Mouse (Mus musculus) kidney, embryonic 16.5 days (tissue): Measurements from ENCODE around the gene Ube2q2. TPM values are rescaled to one million over a fixed set of nuclear protein-coding genes. Genes with fewer than 3 reads are reported as not detected.

Source experiments
- ATAC-seq: fragments of 200-750 bp; cut with Nextera tagmentation; 2 replicates; pipeline ENCODE4 v1.8.0; 2017; ENCODE audit warnings: moderate TSS enrichment; ENCODE audit not compliant: low FRiP score, low TSS enrichment
- H3K27ac ChIP-seq: fragments of 300-500 bp; sonication (generic); 2 replicates; pipeline ENCODE4 v1.5.1; 2014; ENCODE audit warnings: low read length
- H3K27me3 ChIP-seq: fragments of 300-500 bp; sonication (generic); 2 replicates; pipeline ENCODE4 v1.6.1; 2014; ENCODE audit warnings: low read length, control low read depth, mixed read lengths; ENCODE audit not compliant: insufficient read depth
- H3K36me3 ChIP-seq: fragments of 300-500 bp; sonication (generic); 2 replicates; pipeline ENCODE4 v1.6.1; 2014; ENCODE audit warnings: low read length, control low read depth, mixed read lengths; ENCODE audit not compliant: insufficient read depth
- H3K4me1 ChIP-seq: fragments of 300-500 bp; sonication (generic); 2 replicates; pipeline ENCODE4 v1.6.1; 2014; ENCODE audit warnings: low read length, control low read depth, mixed read lengths; ENCODE audit not compliant: insufficient read depth
- H3K4me2 ChIP-seq: fragments of 300-500 bp; sonication (generic); replicated peaks from 2 replicates; pipeline ENCODE4 v1.6.1; 2014; ENCODE audit warnings: low read depth, low read length
- H3K4me3 ChIP-seq: fragments of 300-500 bp; sonication (generic); 2 replicates; pipeline ENCODE4 v1.5.1; 2014; ENCODE audit warnings: mild to moderate bottlenecking, low read length
- H3K9ac ChIP-seq: fragments of 300-500 bp; sonication (generic); replicated peaks from 2 replicates; pipeline ENCODE4 v1.6.1; 2014; ENCODE audit warnings: low read length
- H3K9me3 ChIP-seq: fragments of 300-500 bp; sonication (generic); 2 replicates; pipeline ENCODE4 v1.6.1; 2016; ENCODE audit warnings: low read length, control low read depth
- whole genome bisulfite sequencing: fragments of 180-500 bp; shearing (Covaris S2); extraction: QIAGEN DNeasy Blood & Tissue Kit; methylation state at CpG from one replicate; pipeline ENCODE4 v1.1.7; 2014; 5-methylcytosine and 5-hydroxymethylcytosine counted together
- polyA plus RNA-seq: library from polyadenylated mRNA; unstranded; fragments of >200 nt; fragmentation: Nextera tagmentation; extraction: Ambion mirVana; gene quantifications from 2 replicates; pipeline ENCODE4 v1.2.1, GENCODE M21; 2015

The Ube2q2 gene
- polyA plus RNA-seq, 1 experiment from 2014 or later, result 29.2 TPM

- no peak overlapping the region for H3K9ac ChIP-seq
- no peaks in the 10 kb centered on the region for H3K4me1 ChIP-seq
- no peak overlapping the region for H3K4me2 ChIP-seq
- WGBS, result 75% methylated on average over 7 of the region's 7 CpGs
- no peaks in the 10 kb centered on the region for H3K9me3 ChIP-seq
- no peak overlapping the region for H3K27ac ChIP-seq
- no peak for ATAC-seq
- H3K4me3 ChIP-seq, result no peak overlapping the region
- H3K27me3 ChIP-seq, result no peaks in the 10 kb centered on the region
- H3K36me3 ChIP-seq, result no peaks in the 10 kb centered on the region
Measured at GRCm38 (mm10) chr9:55125735-55126134, 22.9 kb upstream of the Ube2q2 start.

DNA sequence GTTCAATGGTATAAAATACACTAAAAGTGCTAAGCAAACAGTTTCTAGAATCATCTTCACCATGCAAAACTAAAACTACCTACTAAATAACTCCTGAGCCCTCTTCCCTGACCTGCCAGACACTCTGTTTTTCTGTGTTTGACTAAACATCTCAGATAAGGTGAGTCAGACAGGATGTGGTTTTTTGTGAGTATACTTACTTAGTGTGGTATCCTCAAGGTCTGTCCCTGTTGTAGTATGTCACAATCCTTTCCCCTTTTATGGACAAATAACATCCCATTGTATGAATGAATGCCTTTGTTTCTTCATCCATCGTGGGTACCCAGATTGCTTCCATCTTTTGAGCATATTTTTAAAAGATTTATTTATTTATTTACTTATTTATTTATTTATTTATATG is 22.4 kb upstream of the Ube2q2 start:
- Histone ChIP-seq H3K9ac (no peak overlapping the region), H3K27ac (no peak overlapping the region), H3K9me3 (no peaks in the 10 kb centered on the region), H3K27me3 (no peaks in the 10 kb centered on the region), H3K4me2 (no peak overlapping the region), H3K4me3 (no peak overlapping the region), H3K36me3 (no peaks in the 10 kb centered on the region), H3K4me1 (no peaks in the 10 kb centered on the region)
- ATAC-seq, result no peak
- WGBS, result 87% methylated on average over 1 of the region's 1 CpGs

- no peak for ATAC-seq
- no peaks in the 10 kb centered on the region for H3K27me3 ChIP-seq
Measured at GRCm38 (mm10) chr9:55131851-55132250, 16.8 kb upstream of the Ube2q2 start.

DNA sequence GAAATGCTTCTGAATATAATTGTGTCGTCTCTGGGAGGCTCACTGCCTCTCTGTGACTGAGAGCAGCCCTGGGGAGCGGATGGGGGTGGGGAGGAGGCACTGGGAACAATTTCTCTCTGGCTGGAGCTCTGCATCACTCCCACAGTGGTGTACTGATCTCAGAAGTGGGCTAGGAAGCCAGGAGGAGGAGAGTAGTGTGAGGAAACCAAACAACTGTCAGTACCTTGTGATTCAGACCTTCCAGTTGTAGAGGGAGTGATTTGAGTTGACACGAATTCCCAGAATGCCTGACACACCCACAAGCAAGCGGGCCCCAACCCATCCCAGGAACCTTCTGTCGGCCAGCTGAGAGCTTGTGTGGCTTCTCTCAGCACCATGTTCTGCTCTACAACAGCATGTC is 12.1 kb upstream of the Ube2q2 start:
- ATAC-seq, result no peak
- H3K27me3 ChIP-seq, result no peaks in the 10 kb centered on the region
- WGBS, result 41% methylated on average over 5 of the region's 5 CpGs
- no peak overlapping the region for H3K27ac ChIP-seq
- no peak overlapping the region for H3K4me2 ChIP-seq
- no peaks in the 10 kb centered on the region for H3K9me3 ChIP-seq
- no peak overlapping the region for H3K4me3 ChIP-seq
- no peaks in the 10 kb centered on the region for H3K36me3 ChIP-seq
- H3K4me1 ChIP-seq, result no peaks in the 10 kb centered on the region
- H3K9ac ChIP-seq, result no peak overlapping the region

More at GRCm38 (mm10) chr9:55131851-55132250, 16.8 kb upstream of the Ube2q2 start:
- no peak overlapping the region for H3K4me2 ChIP-seq
- no peaks in the 10 kb centered on the region for H3K9me3 ChIP-seq
- H3K4me1 ChIP-seq, result no peaks in the 10 kb centered on the region
- no peaks in the 10 kb centered on the region for H3K36me3 ChIP-seq
- no peak overlapping the region for H3K27ac ChIP-seq
- H3K4me3 ChIP-seq, result no peak overlapping the region
- no peak overlapping the region for H3K9ac ChIP-seq

DNA sequence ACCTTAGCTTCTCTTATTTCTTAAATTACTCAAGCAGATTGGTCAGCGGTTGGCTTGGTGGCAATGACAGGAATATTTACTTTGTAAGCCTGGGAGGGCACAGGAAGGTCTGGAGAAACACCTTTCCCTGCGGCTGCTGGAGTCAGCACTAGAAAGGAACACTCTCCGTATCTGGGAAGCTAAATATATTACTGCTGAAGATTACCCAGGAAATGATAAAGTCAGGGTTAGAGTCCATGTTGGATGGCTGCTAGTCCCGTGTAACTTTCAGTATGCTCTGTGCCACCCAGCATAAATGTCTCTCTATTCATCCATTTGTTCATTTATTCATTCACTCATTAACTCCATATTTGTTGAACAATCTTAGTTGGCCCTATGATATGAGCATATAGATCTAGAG is 11.5 kb upstream of the Ube2q2 start:
- 62% methylated on average over 4 of the region's 4 CpGs for WGBS
- Histone ChIP-seq H3K36me3 (no peaks in the 10 kb centered on the region), H3K9ac (no peak overlapping the region), H3K4me1 (no peaks in the 10 kb centered on the region), H3K27me3 (no peaks in the 10 kb centered on the region), H3K27ac (no peak overlapping the region), H3K4me3 (no peak overlapping the region), H3K9me3 (no peaks in the 10 kb centered on the region), H3K4me2 (no peak overlapping the region)
- ATAC-seq, result no peak

DNA sequence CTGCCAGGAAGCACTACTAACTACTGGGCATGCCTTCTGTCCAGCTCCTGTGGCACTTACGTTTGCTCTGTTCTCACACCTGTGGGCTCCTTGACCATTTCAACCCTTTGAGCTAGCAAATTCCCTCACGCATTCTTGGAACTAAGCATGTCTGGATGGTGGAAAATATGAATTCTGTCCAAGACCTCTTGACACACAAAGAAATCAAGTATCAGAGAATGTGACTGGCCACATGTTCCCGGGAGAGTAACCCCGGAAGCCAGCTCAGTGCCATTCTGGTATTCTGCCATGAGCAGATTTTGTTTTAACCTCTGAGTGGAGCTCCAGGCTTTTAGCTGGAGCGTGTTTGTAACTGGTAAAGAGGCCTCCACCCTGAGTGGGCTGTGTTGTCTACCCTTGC is 8.7 kb upstream of the Ube2q2 start:
- H3K27me3 ChIP-seq, result no peaks in the 10 kb centered on the region
- ATAC-seq, result no peak
- H3K4me2 ChIP-seq, result no peak overlapping the region
- WGBS, result 80% methylated on average over 5 of the region's 5 CpGs
- no peaks in the 10 kb centered on the region for H3K4me1 ChIP-seq
- no peaks in the 10 kb centered on the region for H3K36me3 ChIP-seq
- no peak overlapping the region for H3K27ac ChIP-seq
- no peaks in the 10 kb centered on the region for H3K9me3 ChIP-seq
- H3K4me3 ChIP-seq, result no peak overlapping the region
- H3K9ac ChIP-seq, result no peak overlapping the region

DNA sequence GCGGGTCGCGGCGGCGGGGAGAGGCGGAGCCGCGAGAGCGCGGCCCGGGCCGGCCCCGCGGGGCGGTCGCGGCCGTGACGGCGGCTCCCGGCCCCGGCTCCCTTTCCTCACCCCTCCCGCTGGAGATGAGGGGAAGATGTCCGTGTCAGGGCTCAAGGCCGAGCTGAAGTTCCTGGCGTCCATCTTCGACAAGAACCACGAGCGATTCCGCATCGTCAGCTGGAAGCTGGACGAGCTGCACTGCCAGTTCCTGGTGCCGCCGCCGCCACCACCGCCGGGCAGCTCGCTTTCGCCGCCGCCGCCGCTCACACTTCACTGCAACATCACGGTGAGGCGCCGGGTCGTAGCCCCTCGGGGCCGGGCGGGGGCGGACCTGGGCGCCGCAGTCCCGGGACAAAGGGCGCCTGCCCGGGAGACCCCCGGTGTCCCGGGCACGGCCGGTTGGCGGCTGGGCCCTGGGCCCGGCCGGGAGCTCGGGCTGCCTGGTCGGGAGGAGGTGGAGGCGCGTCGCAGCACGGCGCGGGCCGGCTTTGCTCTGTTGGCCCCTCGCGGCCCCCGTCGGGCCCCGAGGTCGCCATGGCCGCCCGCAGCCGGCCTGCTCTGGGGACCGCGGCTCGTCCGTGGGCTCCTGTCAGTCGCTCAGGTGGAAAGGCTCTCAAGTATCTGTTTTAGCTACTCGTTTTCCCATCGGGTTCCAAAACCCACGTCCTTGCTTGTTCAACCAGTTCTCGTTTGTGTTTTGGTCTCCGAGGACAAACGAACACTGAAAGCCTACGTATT is 1.0 kb downstream of the Ube2q2 start:
- Histone ChIP-seq H3K27ac (peak overlapping the region; percentile 73), H3K27me3 (no peaks in the 10 kb centered on the region), H3K4me2 (peak overlapping the region; percentile 81), H3K9ac (peak overlapping the region; percentile 93), H3K4me1 (peaks cover 16% of the 10 kb centered on the region), H3K36me3 (no peaks in the 10 kb centered on the region), H3K9me3 (no peaks in the 10 kb centered on the region), H3K4me3 (peak overlapping the region; percentile 86)
- under 1% methylated on average over 83 of the region's 93 CpGs for WGBS
- peak; percentile 80 for ATAC-seq

DNA sequence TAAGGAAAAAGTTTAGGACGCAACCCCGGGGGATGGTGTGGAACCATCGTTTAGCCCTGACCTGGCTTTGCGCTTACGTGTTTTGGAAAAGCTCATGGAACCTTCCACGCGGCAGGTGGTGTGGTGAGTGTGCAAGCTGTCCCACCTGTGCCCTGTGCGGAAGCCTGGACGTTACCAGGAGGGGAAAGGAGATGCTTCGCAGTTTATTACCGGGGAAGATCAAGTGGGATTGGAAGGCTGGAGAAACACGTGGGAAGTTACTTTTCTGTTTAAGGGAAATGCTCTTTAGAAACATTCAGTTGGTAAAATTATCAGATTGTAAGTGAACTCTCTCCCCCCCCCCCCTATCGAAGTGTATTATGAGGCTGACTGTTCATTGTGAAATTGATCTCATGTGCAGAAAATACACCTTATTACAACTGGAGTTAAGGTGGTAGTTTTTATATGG is 1.6 kb downstream of the Ube2q2 start:
- Histone ChIP-seq H3K4me1 (peaks cover 16% of the 10 kb centered on the region), H3K4me2 (peak overlapping the region; percentile 81), H3K4me3 (peak overlapping the region; percentile 86), H3K27me3 (no peaks in the 10 kb centered on the region), H3K9me3 (no peaks in the 10 kb centered on the region), H3K27ac (no peak overlapping the region), H3K36me3 (no peaks in the 10 kb centered on the region), H3K9ac (peak overlapping the region; percentile 93)
- no peak for ATAC-seq
- 0% methylated on average over 13 of the region's 13 CpGs for WGBS

GRCm38 (mm10) chr9:55151096-55151495 is 2.4 kb downstream of the Ube2q2 start:
- Histone ChIP-seq H3K36me3 (no peaks in the 10 kb centered on the region), H3K9me3 (no peaks in the 10 kb centered on the region), H3K27ac (no peak overlapping the region), H3K4me3 (no peak overlapping the region; the same call in 1 of the 2 replicates), H3K4me1 (peaks cover 16% of the 10 kb centered on the region), H3K4me2 (peak overlapping the region; percentile 81), H3K9ac (no peak overlapping the region), H3K27me3 (no peaks in the 10 kb centered on the region)
- ATAC-seq, result no peak

- H3K4me3 ChIP-seq, result no peak overlapping the region
- no peaks in the 10 kb centered on the region for H3K9me3 ChIP-seq
- H3K4me2 ChIP-seq, result no peak overlapping the region
- peaks cover 16% of the 10 kb centered on the region for H3K4me1 ChIP-seq
- no peak overlapping the region for H3K27ac ChIP-seq
- WGBS, result 55% methylated on average over 5 of the region's 5 CpGs
- no peaks in the 10 kb centered on the region for H3K36me3 ChIP-seq
- ATAC-seq, result no peak
- H3K27me3 ChIP-seq, result no peaks in the 10 kb centered on the region
- H3K9ac ChIP-seq, result no peak overlapping the region
Measured at GRCm38 (mm10) chr9:55152935-55153334, 4.3 kb downstream of the Ube2q2 start.
